In genomic region chr4:91111684-91112681, GRCm38 (mm10) we compare ENCODE assay signal across 21 mouse cellular contexts.
A peak's percentile ranks its signal among the peaks of the same experiment; 100 is the strongest.
DNase-seq lines count a peak whose midpoint lies in the region; ATAC-seq lines count a peak whose summit lies in the region.
"Had no signal": no experiment of that assay in that cellular context is flagged by ENCODE, and none has a peak within 500 bp of the region (broad histone marks: within the 10 kb centered on the region; RNA-seq: fewer than 3 reads in every experiment).

No protein-coding gene starts in this region.

- 0 out of 2 replicates have a peak, but pooled peaks cover 7% of the 10 kb centered on the region for H3K4me1 ChIP-seq in midbrain, embryonic 13.5 days (replicated peaks)
- no peaks in the 10 kb centered on the region; the same call in 1 of the 2 replicates for H3K4me1 ChIP-seq in midbrain, embryonic 10.5 days
- H3K4me1 ChIP-seq: embryonic facial prominence, embryonic 13.5 days; heart, embryonic 13.5 days; kidney, embryonic 15.5 days; liver, embryonic 13.5 days had no signal

- no peak overlapping the region for H3K9ac ChIP-seq in midbrain, embryonic 13.5 days (replicated peaks)
- H3K9ac ChIP-seq: embryonic facial prominence, embryonic 13.5 days; heart, embryonic 13.5 days; kidney, embryonic 15.5 days; liver, embryonic 13.5 days had no signal

- H3K27me3 ChIP-seq in midbrain, embryonic 13.5 days = no peaks in the 10 kb centered on the region
- no peaks in the 10 kb centered on the region for H3K27me3 ChIP-seq in midbrain, embryonic 10.5 days (ENCODE audit: low read depth, poor library complexity, severe bottlenecking)
- H3K27me3 ChIP-seq: embryonic facial prominence, embryonic 13.5 days; heart, embryonic 13.5 days; kidney, embryonic 15.5 days; liver, embryonic 13.5 days; Patski had no signal

- peak; percentile 68 for ATAC-seq in midbrain, embryonic 13.5 days
- no peak for ATAC-seq in megakaryocyte progenitor cell, adult 5-6 weeks (replicated peaks; ENCODE audit: poor library complexity)
- ATAC-seq: inflammation-experienced regulatory T-cells, adult 6 months; Patski had no signal

- H3K4me3 ChIP-seq in midbrain, embryonic 13.5 days (replicated peaks) = no peak overlapping the region
- no peak overlapping the region for H3K4me3 ChIP-seq in midbrain, embryonic 10.5 days
- H3K4me3 ChIP-seq: embryonic facial prominence, embryonic 13.5 days; heart, embryonic 13.5 days; kidney, embryonic 15.5 days; liver, embryonic 13.5 days had no signal

- no peak overlapping the region for H3K27ac ChIP-seq in midbrain, embryonic 13.5 days
- no peak overlapping the region for H3K27ac ChIP-seq in midbrain, embryonic 10.5 days (replicated peaks)
- H3K27ac ChIP-seq: embryonic facial prominence, embryonic 13.5 days; heart, embryonic 13.5 days; kidney, embryonic 15.5 days; liver, embryonic 13.5 days had no signal

- 75% methylated on average over 11 of the region's 11 CpGs for WGBS in midbrain, embryonic 13.5 days
- WGBS in midbrain, embryonic 10.5 days = 92% methylated on average over 11 of the region's 11 CpGs

- no peak overlapping the region for H3K4me2 ChIP-seq in midbrain, embryonic 13.5 days (replicated peaks)
- H3K4me2 ChIP-seq: embryonic facial prominence, embryonic 13.5 days; heart, embryonic 13.5 days; kidney, embryonic 15.5 days; liver, embryonic 13.5 days had no signal

- peak; percentile 4 for DNase-seq in adrenal gland, adult 8-10 months
- no peak for DNase-seq in adrenal gland, adult 18-20 months (ENCODE audit: low spot score in 2 of 2)
- DNase-seq in midbrain, embryonic 10.5 days (ENCODE audit: low spot score) = no peak
- DNase-seq in layer of hippocampus, adult 9-11 months = peak; percentile 61
- DNase-seq in testis, postnatal 10 days (ENCODE audit: low spot score) = no peak
- DNase-seq in urinary bladder, postnatal 4 days (ENCODE audit: low spot score in 2 of 2) = no peak
- DNase-seq: cerebellum, adult 11 months; cerebellum, postnatal 36 days; gastrocnemius, postnatal 36 days; left cerebral cortex, postnatal 4 days; liver, embryonic 13.5 days; lung, postnatal 36 days; right cerebral cortex, postnatal 25 days; thymus, adult 2 months had no signal

- no peaks in the 10 kb centered on the region for H3K36me3 ChIP-seq in midbrain, embryonic 13.5 days
- no peaks in the 10 kb centered on the region for H3K36me3 ChIP-seq in midbrain, embryonic 10.5 days
- H3K36me3 ChIP-seq: embryonic facial prominence, embryonic 13.5 days; heart, embryonic 13.5 days; kidney, embryonic 15.5 days; liver, embryonic 13.5 days had no signal

- no peaks in the 10 kb centered on the region for H3K9me3 ChIP-seq in midbrain, embryonic 13.5 days
- H3K9me3 ChIP-seq in midbrain, embryonic 10.5 days (replicated peaks) = no peaks in the 10 kb centered on the region
- H3K9me3 ChIP-seq: embryonic facial prominence, embryonic 13.5 days; heart, embryonic 13.5 days; kidney, embryonic 15.5 days; liver, embryonic 13.5 days had no signal

Comparison
In these comparisons a context has a peak if more than half of its experiments do, and no peak if none do; other contexts are left out.
1. DNase-seq: peak in adrenal gland, adult 8-10 months (single experiment) and layer of hippocampus, adult 9-11 months (single experiment); none in adrenal gland, adult 18-20 months (0 of 2), midbrain, embryonic 10.5 days (single experiment), testis, postnatal 10 days (single experiment) and urinary bladder, postnatal 4 days (0 of 2).